ENCODE assay signal across 8 mouse cellular contexts in the genomic region with DNA sequence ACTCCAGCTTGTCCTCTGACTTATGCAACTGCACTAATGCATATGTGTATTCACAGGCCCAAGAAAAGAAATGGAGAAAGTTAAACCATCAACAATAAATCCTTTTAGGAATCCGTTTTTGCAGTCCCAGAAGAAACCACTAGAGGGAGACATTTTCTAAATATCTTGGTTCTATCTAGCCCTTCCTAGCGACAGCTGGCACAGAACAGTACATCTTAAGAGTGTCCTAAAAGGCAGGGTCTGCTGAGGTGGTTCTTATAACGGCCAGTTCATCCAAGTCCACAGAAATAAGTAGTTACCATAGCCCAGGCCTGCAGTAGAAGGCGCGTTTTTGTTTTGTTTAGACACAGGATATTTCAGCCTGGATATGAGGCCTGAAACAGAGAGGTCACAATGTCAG. TPM values are rescaled to one million over a fixed set of nuclear protein-coding genes. Genes with fewer than 3 reads are reported as not detected.
DNase-seq lines count a peak whose midpoint lies in the region; ATAC-seq and TF ChIP-seq lines count a peak whose summit lies in the region.

No protein-coding gene starts in this region.

- peak; percentile 23 for DNase-seq in heart, postnatal 0 days (ENCODE audit: low spot score)
- DNase-seq in heart, embryonic 10.5 days (ENCODE audit: low spot score) = no peak
- peak; percentile 22 to 28 for DNase-seq in spleen, postnatal 36 days (ENCODE audit: low spot score in 2 of 2)
- DNase-seq in spleen, adult 18-20 months = no peak
- DNase-seq in cerebellum, adult 11 months = peak; percentile 8
- DNase-seq in hindbrain, postnatal 0 days (ENCODE audit: low spot score) = peak; percentile 78
- DNase-seq in mesoderm, embryonic 11.5 days (ENCODE audit: low read depth, low spot score) = peak; percentile 64
- no peak for DNase-seq in spleen, postnatal 14 days (ENCODE audit: low spot score in 2 of 2)

- TF ChIP-seq EP300 in heart, postnatal 0 days (IDR thresholded peaks at IDR 0.05; ENCODE audit: low read depth) = no peak

- no peaks in the 10 kb centered on the region for H3K27me3 ChIP-seq in heart, postnatal 0 days (ENCODE audit: control insufficient read depth, insufficient read depth, low read length)
- no peaks in the 10 kb centered on the region for H3K27me3 ChIP-seq in heart, embryonic 10.5 days (ENCODE audit: insufficient read depth, poor library complexity, severe bottlenecking)
- no peaks in the 10 kb centered on the region for H3K27me3 ChIP-seq in hindbrain, postnatal 0 days (ENCODE audit: insufficient read depth, low read length)

- no peak overlapping the region for H3K27ac ChIP-seq in heart, postnatal 0 days (ENCODE audit: low read depth)
- H3K27ac ChIP-seq in heart, embryonic 10.5 days = no peak overlapping the region
- no peak overlapping the region for H3K27ac ChIP-seq in hindbrain, postnatal 0 days

- WGBS in heart, postnatal 0 days = 14% methylated on average over 5 of the region's 5 CpGs
- WGBS in heart, embryonic 10.5 days = 18% methylated on average over 5 of the region's 5 CpGs
- WGBS in hindbrain, postnatal 0 days = 16% methylated on average over 5 of the region's 5 CpGs

- no peaks in the 10 kb centered on the region for H3K9me3 ChIP-seq in heart, postnatal 0 days (replicated peaks; ENCODE audit: control insufficient read depth, low read length)
- no peaks in the 10 kb centered on the region for H3K9me3 ChIP-seq in heart, embryonic 10.5 days
- H3K9me3 ChIP-seq in hindbrain, postnatal 0 days (ENCODE audit: low read length) = no peaks in the 10 kb centered on the region

- H3K4me2 ChIP-seq in heart, postnatal 0 days (ENCODE audit: low read depth, low read length) = no peak overlapping the region
- H3K4me2 ChIP-seq in hindbrain, postnatal 0 days (ENCODE audit: low read depth, low read length) = no peak overlapping the region

- peak; percentile 48 for TF ChIP-seq CTCF in heart, postnatal 0 days (IDR thresholded peaks at IDR 0.05; ENCODE audit: low read depth)
- peak; percentile 65 for TF ChIP-seq CTCF in hindbrain, postnatal 0 days (IDR thresholded peaks at IDR 0.05; ENCODE audit: low read depth)

- H3K4me1 ChIP-seq in heart, postnatal 0 days (ENCODE audit: control insufficient read depth, insufficient read depth) = no peaks in the 10 kb centered on the region
- H3K4me1 ChIP-seq in heart, embryonic 10.5 days = no peaks in the 10 kb centered on the region
- no peaks in the 10 kb centered on the region for H3K4me1 ChIP-seq in hindbrain, postnatal 0 days (ENCODE audit: insufficient read depth, low read length)

- H3K9ac ChIP-seq in heart, postnatal 0 days (replicated peaks; ENCODE audit: low read depth, low read length) = no peak overlapping the region
- no peak overlapping the region for H3K9ac ChIP-seq in hindbrain, postnatal 0 days (replicated peaks; ENCODE audit: low read length)

- H3K4me3 ChIP-seq in heart, postnatal 0 days (ENCODE audit: low read depth, low read length) = no peak overlapping the region
- H3K4me3 ChIP-seq in heart, embryonic 10.5 days = no peak overlapping the region
- H3K4me3 ChIP-seq in hindbrain, postnatal 0 days (ENCODE audit: low read length) = no peak overlapping the region

- no peak for ATAC-seq in heart, postnatal 0 days (ENCODE audit: insufficient read depth, low read depth)
- 0 out of 2 replicates have a peak, but pooled peaks have one; percentile 51 for ATAC-seq in hindbrain, postnatal 0 days

- H3K36me3 ChIP-seq in heart, postnatal 0 days (replicated peaks; ENCODE audit: control insufficient read depth, insufficient read depth, low read length) = no peaks in the 10 kb centered on the region
- no peaks in the 10 kb centered on the region for H3K36me3 ChIP-seq in heart, embryonic 10.5 days
- no peaks in the 10 kb centered on the region for H3K36me3 ChIP-seq in hindbrain, postnatal 0 days (ENCODE audit: insufficient read depth, low read length)

RNA-seq across cellular contexts. Expression of a gene that starts 9.2 kb away (rescaled TPM):
- 13.1 and 13.7 TPM in 2 replicates for total RNA-seq in heart, postnatal 0 days (2014; rRNA removed; ENCODE audit: low replicate concordance)
- polyA plus RNA-seq in heart, postnatal 0 days (2015; fragmentation: Nextera tagmentation; extraction: Ambion mirVana) = 66.5 and 74.5 TPM in 2 replicates
- 99.7 and 120 TPM in 2 replicates for polyA plus RNA-seq in heart, embryonic 10.5 days (2016; fragmentation: Nextera tagmentation; extraction: Ambion mirVana)
- total RNA-seq in hindbrain, postnatal 0 days (2014; rRNA removed) = 6.8 and 7.6 TPM in 2 replicates
- 47.0 and 48.2 TPM in 2 replicates for polyA plus RNA-seq in hindbrain, postnatal 0 days (2015; fragmentation: Nextera tagmentation; extraction: Ambion mirVana)

RNA-seq across cellular contexts. Expression of a gene that starts 32.5 kb away (rescaled TPM):
- total RNA-seq in heart, postnatal 0 days (2014; rRNA removed; ENCODE audit: low replicate concordance) = not detected in 2 replicates
- polyA plus RNA-seq in heart, postnatal 0 days (2015; fragmentation: Nextera tagmentation; extraction: Ambion mirVana) = 0.34 and 0.49 TPM in 2 replicates
- polyA plus RNA-seq in heart, embryonic 10.5 days (2016; fragmentation: Nextera tagmentation; extraction: Ambion mirVana) = 0.86 and 2.5 TPM in 2 replicates
- 0.18 and 0.89 TPM in 2 replicates for total RNA-seq in hindbrain, postnatal 0 days (2014; rRNA removed)
- polyA plus RNA-seq in hindbrain, postnatal 0 days (2015; fragmentation: Nextera tagmentation; extraction: Ambion mirVana) = 0.44 and 0.76 TPM in 2 replicates

RNA-seq across cellular contexts. Expression of a gene that starts 34.6 kb away (rescaled TPM):
- 341 and 419 TPM in 2 replicates for total RNA-seq in heart, postnatal 0 days (2014; rRNA removed; ENCODE audit: low replicate concordance)
- 246 and 247 TPM in 2 replicates for polyA plus RNA-seq in heart, postnatal 0 days (2015; fragmentation: Nextera tagmentation; extraction: Ambion mirVana)
- 252 and 287 TPM in 2 replicates for polyA plus RNA-seq in heart, embryonic 10.5 days (2016; fragmentation: Nextera tagmentation; extraction: Ambion mirVana)
- total RNA-seq in hindbrain, postnatal 0 days (2014; rRNA removed) = 166 and 269 TPM in 2 replicates
- 202 and 203 TPM in 2 replicates for polyA plus RNA-seq in hindbrain, postnatal 0 days (2015; fragmentation: Nextera tagmentation; extraction: Ambion mirVana)

RNA-seq across cellular contexts. Expression of a gene that starts 50.0 kb away (rescaled TPM):
- total RNA-seq in heart, postnatal 0 days (2014; rRNA removed; ENCODE audit: low replicate concordance) = 0.50 and 4.1 TPM in 2 replicates
- 1.5 and 1.8 TPM in 2 replicates for polyA plus RNA-seq in heart, postnatal 0 days (2015; fragmentation: Nextera tagmentation; extraction: Ambion mirVana)
- polyA plus RNA-seq in heart, embryonic 10.5 days (2016; fragmentation: Nextera tagmentation; extraction: Ambion mirVana) = 4.3 and 6.6 TPM in 2 replicates
- 3.9 and 6.0 TPM in 2 replicates for total RNA-seq in hindbrain, postnatal 0 days (2014; rRNA removed)
- 4.8 TPM in 2 replicates for polyA plus RNA-seq in hindbrain, postnatal 0 days (2015; fragmentation: Nextera tagmentation; extraction: Ambion mirVana)

RNA-seq across cellular contexts. Expression of a gene that starts 50.1 kb away (rescaled TPM):
- 37.1 and 43.9 TPM in 2 replicates for total RNA-seq in heart, postnatal 0 days (2014; rRNA removed; ENCODE audit: low replicate concordance)
- 98.4 and 102 TPM in 2 replicates for polyA plus RNA-seq in heart, postnatal 0 days (2015; fragmentation: Nextera tagmentation; extraction: Ambion mirVana)
- polyA plus RNA-seq in heart, embryonic 10.5 days (2016; fragmentation: Nextera tagmentation; extraction: Ambion mirVana) = 142 and 149 TPM in 2 replicates
- 35.9 and 39.5 TPM in 2 replicates for total RNA-seq in hindbrain, postnatal 0 days (2014; rRNA removed)
- 131 and 134 TPM in 2 replicates for polyA plus RNA-seq in hindbrain, postnatal 0 days (2015; fragmentation: Nextera tagmentation; extraction: Ambion mirVana)

Comparison
In these comparisons a context has a peak if more than half of its experiments do, and no peak if none do; other contexts are left out.
1. DNase-seq: peak in heart, postnatal 0 days (single experiment), spleen, postnatal 36 days (2 of 2), cerebellum, adult 11 months (single experiment), hindbrain, postnatal 0 days (single experiment) and mesoderm, embryonic 11.5 days (single experiment); none in heart, embryonic 10.5 days (single experiment), spleen, adult 18-20 months (0 of 2) and spleen, postnatal 14 days (0 of 2).